Mouse (Mus musculus) liver, embryonic 11.5 days (tissue): Measurements from ENCODE around the gene Lrrc8d. TPM values are rescaled to one million over a fixed set of nuclear protein-coding genes. Genes with fewer than 3 reads are reported as not detected.
A peak's percentile ranks its signal among the peaks of the same experiment; 100 is the strongest.

ENCODE experiments used
- ATAC-seq: fragments of 200-750 bp; cut with Nextera tagmentation; replicated peaks from 2 replicates; pipeline ENCODE4 v1.8.0; 2017; ENCODE audit warnings: moderate number of reproducible peaks, mild to moderate bottlenecking, moderate TSS enrichment, moderate library complexity; ENCODE audit not compliant: low FRiP score
- DNase-seq: peaks from one replicate; pipeline ENCODE4 v3.0.0-alpha.2; 2017; ENCODE audit warnings: low spot score
- H3K27ac ChIP-seq: fragments of 300-500 bp; sonication (generic); 2 replicates; pipeline ENCODE4 v1.5.1; 2014; ENCODE audit warnings: mild to moderate bottlenecking, low read depth, low read length, control low read depth
- H3K27me3 ChIP-seq: fragments of 300-500 bp; sonication (generic); replicated peaks from 2 replicates; pipeline ENCODE4 v1.6.1; 2014; ENCODE audit warnings: low read length, mixed read lengths; ENCODE audit not compliant: control insufficient read depth, insufficient read depth
- H3K36me3 ChIP-seq: fragments of 300-500 bp; sonication (generic); 2 replicates; pipeline ENCODE4 v1.6.1; 2014; ENCODE audit warnings: mild to moderate bottlenecking, low read length, moderate library complexity, mixed read lengths; ENCODE audit not compliant: control insufficient read depth, insufficient read depth
- H3K4me1 ChIP-seq: fragments of 300-500 bp; sonication (generic); replicated peaks from 2 replicates; pipeline ENCODE4 v1.6.1; 2014; ENCODE audit warnings: low read length, mixed read lengths; ENCODE audit not compliant: control insufficient read depth, insufficient read depth
- H3K4me2 ChIP-seq: fragments of 300-500 bp; sonication (generic); 2 replicates; pipeline ENCODE4 v1.6.1; 2014; ENCODE audit warnings: mild to moderate bottlenecking, control low read depth, moderate library complexity
- H3K4me3 ChIP-seq: fragments of 300-500 bp; sonication (generic); 2 replicates; pipeline ENCODE4 v1.5.1; 2014; ENCODE audit warnings: low read depth, low read length, control low read depth
- H3K9ac ChIP-seq: fragments of 300-500 bp; sonication (generic); 2 replicates; pipeline ENCODE4 v1.6.1; 2014; ENCODE audit warnings: low read depth, low read length, control low read depth
- H3K9me3 ChIP-seq: fragments of 300-500 bp; sonication (generic); 2 replicates; pipeline ENCODE4 v1.6.1; 2016; ENCODE audit warnings: low read length, inconsistent platforms, mixed read lengths; ENCODE audit not compliant: control insufficient read depth
- WGBS: fragments of 180-500 bp; shearing (Covaris S2); extraction: QIAGEN DNeasy Blood & Tissue Kit; methylation state at CpG from one replicate; pipeline ENCODE4 v1.1.7; 2014; 5-methylcytosine and 5-hydroxymethylcytosine counted together
- polyA plus RNA-seq: library from polyadenylated mRNA; unstranded; fragments of >200 nt; fragmentation: Nextera tagmentation; extraction: Ambion mirVana; gene quantifications from 2 replicates; pipeline ENCODE4 v1.2.1, GENCODE M21; 2014

Lrrc8d gene
- 18.0 and 21.4 TPM in 2 replicates for polyA plus RNA-seq

DNA sequence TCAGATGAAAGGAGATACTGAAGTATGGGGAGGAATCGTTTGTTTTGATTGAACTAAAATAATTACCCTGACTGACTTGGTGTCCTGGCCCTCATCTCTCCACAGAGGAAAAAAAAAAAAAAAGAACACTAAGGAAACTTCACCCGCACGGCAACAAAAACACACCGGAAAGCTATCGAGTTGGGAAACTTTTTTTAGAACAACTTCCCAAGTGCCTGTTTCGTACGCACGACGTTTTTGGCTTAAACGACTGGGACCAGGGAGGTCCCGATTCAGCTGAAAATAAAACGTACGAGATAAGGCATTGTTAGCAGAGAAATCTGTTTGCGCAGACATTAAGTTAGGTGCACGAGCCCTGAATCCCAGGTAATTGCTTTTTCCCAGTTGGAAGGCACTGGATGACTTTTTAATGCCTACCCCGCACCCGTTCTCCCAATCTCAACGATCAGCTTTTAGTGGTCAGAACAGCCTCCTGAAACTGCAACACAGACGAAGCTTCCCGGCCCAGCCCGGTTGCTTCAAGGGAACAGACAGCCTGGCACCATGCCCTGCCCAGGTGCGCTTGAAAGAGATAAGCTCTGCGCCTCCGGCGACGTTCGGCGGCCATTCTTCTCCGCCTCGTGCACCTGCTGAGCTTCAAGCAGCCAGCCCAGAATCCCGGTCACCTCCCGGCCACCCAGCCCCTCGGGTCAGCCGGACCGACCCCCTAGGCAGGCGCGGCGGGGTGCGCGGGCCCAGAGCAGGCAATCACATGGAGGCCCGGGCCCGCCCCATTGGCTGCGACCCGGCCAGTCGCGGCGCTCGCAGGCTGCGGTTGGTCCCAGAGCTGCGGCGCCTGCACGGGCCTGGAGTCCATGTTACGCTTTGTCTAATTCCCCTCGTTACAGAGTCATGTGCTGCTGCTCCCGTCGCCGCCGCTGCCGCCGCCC, at the start of gene Lrrc8d:
Gene Lrrc8d (plus strand): TSS at position 829 of the 929 bp plus-strand sequence.
- H3K4me1 ChIP-seq: peaks cover 33% of the 10 kb centered on the region
- H3K36me3 ChIP-seq: no peaks in the 10 kb centered on the region
- peak within 1 kb of the TSS; percentile 95 for H3K9ac ChIP-seq

DNA sequence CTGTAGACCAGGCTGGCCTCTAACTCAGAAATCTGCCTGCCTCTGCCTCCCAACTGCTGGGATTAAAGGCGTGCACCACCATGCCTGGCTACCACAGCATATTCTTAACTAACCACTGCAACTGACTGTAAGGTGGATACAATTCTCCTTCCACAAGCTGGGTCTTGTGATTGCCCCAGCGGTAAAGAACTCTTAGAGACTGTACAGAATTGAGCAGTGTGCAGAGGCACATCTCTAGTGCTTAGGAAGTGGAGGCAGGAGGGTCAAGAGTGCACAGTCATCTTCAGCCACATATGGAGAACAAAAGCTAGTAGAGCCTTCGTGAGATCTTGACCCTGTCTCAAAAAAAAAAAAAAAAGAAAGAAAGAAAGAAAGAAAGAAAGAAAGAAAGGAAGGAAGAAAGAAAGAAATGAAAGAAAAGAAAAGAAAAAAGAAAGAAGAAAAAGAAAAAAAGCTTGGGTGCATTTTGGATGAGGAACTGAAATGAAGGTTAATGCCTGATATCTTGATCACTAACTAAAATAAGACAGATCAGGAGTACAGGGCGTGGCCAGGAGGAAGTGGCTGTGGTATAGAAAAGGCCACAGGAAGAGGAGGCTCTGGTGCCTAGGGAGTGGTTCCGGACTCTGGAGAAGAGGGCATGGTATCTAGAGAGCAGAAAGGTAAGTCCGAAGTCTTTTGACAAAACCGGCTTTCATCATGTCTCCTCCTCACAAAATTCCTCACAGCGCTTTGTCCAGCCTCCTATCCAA, 48.9 kb upstream of the Lrrc8d start:
- WGBS: 47% methylated on average over 8 of the region's 8 CpGs
- no peak for DNase-seq
- H3K27me3 ChIP-seq: no peaks in the 10 kb centered on the region
- no peaks in the 10 kb centered on the region for H3K36me3 ChIP-seq
- no peaks in the 10 kb centered on the region for H3K9me3 ChIP-seq
- H3K4me2 ChIP-seq: peak overlapping the region; percentile 58
- H3K4me1 ChIP-seq: peaks cover 14% of the 10 kb centered on the region
- H3K9ac ChIP-seq: peak overlapping the region; percentile 42; the same call in 1 of the 2 replicates
- H3K4me3 ChIP-seq: 0 out of 2 replicates have a peak overlapping the region, but pooled peaks have one; percentile 16
- 0 out of 2 replicates have a peak, but pooled peaks have one; percentile 36 for ATAC-seq
- no peak overlapping the region for H3K27ac ChIP-seq

More for the DNA sequence above, at the start of gene Lrrc8d:
- H3K27me3 ChIP-seq: no peaks in the 10 kb centered on the region
- peak; percentile 84 for ATAC-seq
- DNase-seq: peak; percentile 88
- no peaks in the 10 kb centered on the region for H3K9me3 ChIP-seq
- peak within 1 kb of the TSS; percentile 89 for H3K27ac ChIP-seq
- 3% methylated on average over 60 of the region's 60 CpGs for WGBS
- H3K4me3 ChIP-seq: peak within 1 kb of the TSS; percentile 91
- H3K4me2 ChIP-seq: peak within 1 kb of the TSS; percentile 91

DNA sequence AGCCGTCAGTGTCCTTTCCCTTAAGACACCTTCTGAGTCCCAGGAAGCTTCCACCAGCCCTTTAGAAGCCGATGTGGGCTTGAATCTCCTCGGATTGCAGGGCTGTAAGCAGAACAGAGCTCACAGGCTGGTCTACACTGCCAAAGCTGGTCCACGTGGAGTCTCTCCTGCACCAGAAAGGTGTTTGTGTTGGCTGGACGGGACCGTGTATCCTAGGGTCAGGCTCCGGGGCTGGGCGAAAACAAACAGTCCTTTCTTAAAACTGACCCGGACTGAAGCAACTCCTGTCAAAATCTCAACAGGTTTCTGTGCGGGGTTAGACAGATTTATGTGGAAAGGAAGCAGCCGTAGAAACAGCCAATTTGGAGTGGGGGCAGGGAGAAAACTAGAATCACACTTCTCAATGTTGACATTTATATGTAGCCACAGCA, 48.2 kb upstream of the Lrrc8d start:
- Histone ChIP-seq H3K9ac (peak overlapping the region; percentile 42; the same call in 1 of the 2 replicates), H3K4me3 (0 out of 2 replicates have a peak overlapping the region, but pooled peaks have one; percentile 16)

DNA sequence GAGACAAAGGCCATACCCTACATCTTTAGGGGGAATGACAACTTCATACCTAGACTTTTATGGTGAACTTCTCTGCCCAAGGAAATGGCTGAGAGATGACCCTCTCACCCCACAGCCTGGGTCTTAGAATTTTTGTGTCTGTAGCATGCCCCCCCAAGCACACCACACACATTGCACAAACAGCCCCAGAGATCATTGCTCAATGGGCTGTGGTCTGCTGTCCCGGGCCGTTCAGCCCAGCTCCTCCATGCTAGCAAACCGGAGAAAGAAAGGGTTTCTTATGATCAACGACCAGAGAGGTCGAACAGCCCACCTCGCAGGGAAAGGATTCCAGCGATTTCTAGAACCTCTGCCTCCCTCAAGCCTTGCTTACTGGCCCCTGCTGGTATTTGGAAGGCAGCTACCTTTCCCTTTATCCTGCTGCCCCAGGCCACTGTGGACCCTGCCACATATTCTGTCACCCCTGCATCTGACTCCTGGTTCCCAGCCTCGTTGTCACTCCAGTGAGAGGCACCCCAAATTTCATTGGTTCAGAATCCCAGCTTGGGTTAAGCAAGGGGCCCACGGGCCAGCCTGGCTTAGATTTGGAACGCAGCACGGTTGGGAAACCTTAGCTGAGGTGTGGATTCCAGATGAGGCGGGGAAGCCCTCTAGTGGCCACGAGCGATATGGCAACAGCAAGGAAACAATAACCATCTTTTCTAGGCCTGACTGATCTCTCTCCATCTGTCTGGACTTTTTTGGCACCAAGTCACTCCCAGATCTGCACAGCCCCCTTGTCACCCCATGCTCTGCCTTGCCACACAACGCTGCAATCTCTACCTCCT, 45.3 kb upstream of the Lrrc8d start:
- peaks cover 8% of the 10 kb centered on the region; the same call in 1 of the 2 replicates for H3K4me1 ChIP-seq
- H3K27me3 ChIP-seq: no peaks in the 10 kb centered on the region
- H3K4me2 ChIP-seq: peak overlapping the region; percentile 46
- no peak overlapping the region for H3K27ac ChIP-seq
- no peak overlapping the region for H3K4me3 ChIP-seq
- no peak overlapping the region for H3K9ac ChIP-seq
- peak; percentile 54 for ATAC-seq
- no peaks in the 10 kb centered on the region for H3K36me3 ChIP-seq
- peak; percentile 70 for DNase-seq
- no peaks in the 10 kb centered on the region for H3K9me3 ChIP-seq
- 20% methylated on average over 15 of the region's 15 CpGs for WGBS

More for the DNA sequence above, 48.2 kb upstream of the Lrrc8d start:
- peaks cover 14% of the 10 kb centered on the region for H3K4me1 ChIP-seq
- peak overlapping the region; percentile 58 for H3K4me2 ChIP-seq
- H3K9me3 ChIP-seq: no peaks in the 10 kb centered on the region
- ATAC-seq (no peak), DNase-seq (no peak)
- H3K36me3 ChIP-seq: no peaks in the 10 kb centered on the region
- no peak overlapping the region for H3K27ac ChIP-seq
- WGBS: 46% methylated on average over 11 of the region's 11 CpGs
- H3K27me3 ChIP-seq: no peaks in the 10 kb centered on the region

DNA sequence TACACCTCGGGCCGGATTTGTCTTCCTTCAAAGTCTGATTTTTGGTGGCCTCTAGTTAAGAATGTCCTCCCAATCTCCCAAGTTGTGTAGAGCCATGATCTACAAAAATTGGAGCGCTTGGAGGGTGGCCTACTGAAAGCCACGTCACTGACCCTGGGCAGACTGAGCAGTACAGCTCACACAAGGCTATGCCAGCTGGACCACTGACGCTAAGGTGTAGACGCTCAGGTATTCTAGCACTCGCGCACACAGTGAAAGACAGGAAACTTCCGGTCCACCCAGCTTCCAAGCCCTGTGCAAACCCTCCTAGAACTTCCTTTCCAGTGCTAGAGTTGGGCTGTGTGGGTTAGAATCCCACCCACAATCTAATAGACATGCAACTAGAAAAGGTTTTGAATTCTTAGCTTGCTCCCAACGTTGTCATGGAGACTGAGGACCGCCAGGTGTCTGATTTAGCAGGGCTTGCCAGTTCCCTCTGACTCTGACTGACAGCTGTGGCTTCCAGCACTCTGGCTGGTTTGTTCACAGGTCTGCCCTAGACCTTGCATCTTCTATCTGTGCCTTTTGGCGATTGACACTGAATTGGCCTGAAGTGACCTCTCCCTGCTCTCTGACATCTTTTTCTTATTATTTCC, 44.6 kb upstream of the Lrrc8d start:
- peak; percentile 22; the same call in 1 of the 2 replicates for ATAC-seq
- no peaks in the 10 kb centered on the region for H3K27me3 ChIP-seq

DNA sequence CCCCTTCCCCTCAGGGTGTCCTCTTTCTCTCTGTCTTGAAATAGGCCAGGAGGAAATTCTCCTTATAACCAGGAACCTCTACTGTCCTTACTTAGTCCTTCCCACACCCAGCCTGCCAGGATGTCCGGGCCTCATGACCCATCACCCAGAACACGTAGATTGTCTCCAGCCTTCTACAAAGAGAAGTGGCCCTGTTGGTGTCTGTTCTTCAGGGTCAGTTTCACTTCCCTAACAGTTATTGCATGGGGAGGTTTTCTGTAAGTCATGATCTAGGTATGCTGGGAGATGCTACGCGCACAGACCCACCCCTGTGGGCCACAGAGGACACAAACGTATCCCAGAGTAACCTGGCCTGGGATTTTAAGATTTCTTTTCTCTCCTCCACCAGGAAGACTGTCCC, 37.9 kb upstream of the Lrrc8d start:
- DNase-seq (no peak), ATAC-seq (peak; percentile 54; the same call in 1 of the 2 replicates)
- Histone ChIP-seq H3K9me3 (no peaks in the 10 kb centered on the region), H3K36me3 (no peaks in the 10 kb centered on the region), H3K4me3 (no peak overlapping the region), H3K4me1 (no peaks in the 10 kb centered on the region), H3K27ac (no peak overlapping the region), H3K9ac (no peak overlapping the region), H3K27me3 (no peaks in the 10 kb centered on the region), H3K4me2 (no peak overlapping the region)
- WGBS: 72% methylated on average over 5 of the region's 5 CpGs

More for the DNA sequence above, 44.6 kb upstream of the Lrrc8d start:
- peaks cover 8% of the 10 kb centered on the region; the same call in 1 of the 2 replicates for H3K4me1 ChIP-seq
- H3K36me3 ChIP-seq: no peaks in the 10 kb centered on the region
- no peaks in the 10 kb centered on the region for H3K9me3 ChIP-seq
- 71% methylated on average over 12 of the region's 12 CpGs for WGBS
- H3K4me3 ChIP-seq: no peak overlapping the region
- no peak for DNase-seq
- H3K9ac ChIP-seq: no peak overlapping the region
- H3K4me2 ChIP-seq: no peak overlapping the region
- H3K27ac ChIP-seq: no peak overlapping the region

DNA sequence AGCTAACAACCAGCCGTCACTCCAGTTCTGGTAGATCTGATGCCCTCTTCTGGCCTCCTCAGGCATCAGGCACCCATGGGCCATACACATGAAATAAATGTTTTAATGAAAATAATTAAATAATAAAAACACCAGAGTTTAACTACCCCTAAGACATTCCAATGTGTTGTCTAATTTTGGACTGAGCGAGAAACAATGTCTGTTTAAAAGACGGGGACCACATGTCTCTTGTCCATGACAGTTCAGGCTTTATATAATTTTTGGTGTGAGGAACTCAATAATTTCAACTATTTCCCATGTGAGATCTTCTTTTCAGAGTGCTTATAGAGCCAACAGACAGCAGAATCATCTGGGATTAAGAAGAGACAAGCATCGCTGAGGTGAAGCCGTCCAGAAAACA, 32.8 kb upstream of the Lrrc8d start:
- no peaks in the 10 kb centered on the region for H3K9me3 ChIP-seq
- ATAC-seq (no peak), DNase-seq (no peak)
- WGBS: 93% methylated on average over 5 of the region's 5 CpGs
- H3K4me2 ChIP-seq: no peak overlapping the region
- H3K27me3 ChIP-seq: no peaks in the 10 kb centered on the region
- H3K27ac ChIP-seq: no peak overlapping the region
- H3K9ac ChIP-seq: no peak overlapping the region
- no peaks in the 10 kb centered on the region for H3K36me3 ChIP-seq
- no peaks in the 10 kb centered on the region for H3K4me1 ChIP-seq
- no peak overlapping the region for H3K4me3 ChIP-seq
